Mouse (Mus musculus): ENCODE measurements at regions not wholly inside any gene's neighbourhood (a gene's known extent, or its start where the extent isn't known, plus 50 kb on each side); places are given as distances from the start of the nearest gene placed in this dataset.

- TF ChIP-seq CTCF (IDR thresholded peaks at IDR 0.05 in 2 of 3, conservative IDR thresholded peaks at IDR 0.05 in 1 of 3; ENCODE audit: control insufficient read depth in 1 of 3, insufficient read depth in 1 of 3, low read depth in 2 of 3, low read length in 3 of 3, poor library complexity in 1 of 3, severe bottlenecking in 1 of 3) (no peak), ZC3H11A (IDR thresholded peaks at IDR 0.05; ENCODE audit: low read depth, low read length) (no peak), POLR2AphosphoS5 (IDR thresholded peaks at IDR 0.05; ENCODE audit: borderline replicate concordance, low read depth, low read length) (no peak)
These were observed 509.9 kb upstream of the Gcfc2 start for GRCm38 (mm10) chr6:81413611-81414010.

Measured in MEL (cell line).